Mouse (Mus musculus) embryonic facial prominence, embryonic 13.5 days (tissue): Measurements from ENCODE around the gene Slco4a1. TPM values are rescaled to one million over a fixed set of nuclear protein-coding genes. Genes with fewer than 3 reads are reported as not detected.

Experiments used
- ATAC-seq: fragments of 200-750 bp; cut with Nextera tagmentation; 2 replicates; pipeline ENCODE4 v1.8.0; 2017; ENCODE audit warnings: low read depth; ENCODE audit not compliant: insufficient number of reproducible peaks, insufficient read depth, low FRiP score, low TSS enrichment
- H3K27ac ChIP-seq: fragments of 300-500 bp; sonication (generic); 2 replicates; pipeline ENCODE4 v1.5.1; 2015; ENCODE audit warnings: moderate library complexity, mild to moderate bottlenecking, inconsistent platforms
- H3K27me3 ChIP-seq: fragments of 300-500 bp; sonication (generic); 2 replicates; pipeline ENCODE4 v1.6.1; 2015; ENCODE audit warnings: mild to moderate bottlenecking, inconsistent platforms
- H3K36me3 ChIP-seq: fragments of 300-500 bp; sonication (generic); 2 replicates; pipeline ENCODE4 v1.6.1; 2015; ENCODE audit warnings: mild to moderate bottlenecking, inconsistent platforms
- H3K4me1 ChIP-seq: fragments of 300-500 bp; sonication (generic); 2 replicates; pipeline ENCODE4 v1.6.1; 2015; ENCODE audit warnings: inconsistent platforms
- H3K4me2 ChIP-seq: fragments of 300-500 bp; sonication (generic); 2 replicates; pipeline ENCODE4 v1.6.1; 2015; ENCODE audit warnings: moderate library complexity, mild to moderate bottlenecking, inconsistent platforms
- H3K4me3 ChIP-seq: fragments of 300-500 bp; sonication (generic); 2 replicates; pipeline ENCODE4 v1.5.1; 2015; ENCODE audit warnings: mild to moderate bottlenecking, inconsistent platforms
- H3K9ac ChIP-seq: fragments of 300-500 bp; sonication (generic); 2 replicates; pipeline ENCODE4 v1.6.1; 2015; ENCODE audit warnings: mild to moderate bottlenecking, inconsistent platforms
- H3K9me3 ChIP-seq: fragments of 300-500 bp; sonication (generic); 2 replicates; pipeline ENCODE4 v1.6.1; 2016; ENCODE audit warnings: inconsistent platforms
- WGBS: fragments of 180-500 bp; shearing (Covaris S2); methylation state at CpG from one replicate; pipeline ENCODE4 v1.1.7; 2015; ENCODE audit warnings: mixed read lengths; 5-methylcytosine and 5-hydroxymethylcytosine counted together
- polyA plus RNA-seq: library from polyadenylated mRNA; unstranded; fragments of >200 nt; fragmentation: Nextera tagmentation; extraction: Ambion mirVana; gene quantifications from 2 replicates; pipeline ENCODE4 v1.2.1, GENCODE M21; 2015

Gene Slco4a1
- polyA plus RNA-seq, 1 experiment from 2014 or later, result 1.1 TPM

DNA sequence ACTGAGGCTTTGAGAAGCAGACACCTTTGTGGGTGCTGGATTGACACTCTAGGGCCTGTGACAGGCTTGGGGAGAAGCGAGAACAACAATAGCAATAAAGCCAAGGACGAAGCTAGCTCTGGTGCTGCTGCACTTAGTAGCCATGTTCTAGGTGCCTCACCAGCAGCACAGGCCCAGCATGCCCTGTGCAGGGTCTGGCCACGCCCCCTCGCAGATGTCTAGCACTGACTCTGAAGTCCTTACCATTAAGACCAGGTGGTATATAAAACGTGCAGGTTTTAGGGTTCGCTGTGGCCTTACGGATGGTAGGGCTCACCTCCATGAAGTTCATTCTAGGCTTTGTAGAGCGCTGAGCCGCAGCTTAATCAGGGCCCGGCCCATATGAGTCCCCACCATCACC, 23.3 kb upstream of the Slco4a1 start:
- Histone ChIP-seq H3K36me3 (no peaks in the 10 kb centered on the region), H3K9me3 (no peaks in the 10 kb centered on the region), H3K4me2 (no peak overlapping the region), H3K4me1 (peaks cover 14% of the 10 kb centered on the region), H3K4me3 (no peak overlapping the region), H3K27me3 (0 out of 2 replicates have a peak, but pooled peaks cover 4% of the 10 kb centered on the region), H3K9ac (no peak overlapping the region), H3K27ac (no peak overlapping the region)
- WGBS, result 68% methylated on average over 10 of the region's 10 CpGs
- ATAC-seq, result no peak

DNA sequence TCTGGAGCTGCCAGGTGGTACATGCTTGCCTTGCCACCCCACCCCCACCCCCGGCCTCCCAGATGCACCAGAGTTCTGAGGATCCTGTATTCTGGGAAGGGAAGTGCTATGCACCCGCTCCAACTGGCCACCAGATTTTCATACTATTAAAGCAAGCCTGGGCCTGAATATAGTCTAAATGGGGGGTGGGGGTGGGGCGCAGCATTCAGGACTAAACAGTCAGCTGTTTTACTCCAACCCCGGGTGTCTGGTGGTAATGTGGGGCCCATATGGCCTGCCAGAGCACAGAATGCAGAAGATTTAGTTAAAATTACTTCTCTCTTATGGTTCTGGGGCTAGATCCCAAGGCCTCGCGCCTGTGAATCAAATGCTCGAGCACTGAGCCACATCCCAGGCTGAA, 22.7 kb upstream of the Slco4a1 start:
- H3K4me2 ChIP-seq, result no peak overlapping the region
- H3K36me3 ChIP-seq, result no peaks in the 10 kb centered on the region
- 53% methylated on average over 7 of the region's 7 CpGs for WGBS
- no peak overlapping the region for H3K27ac ChIP-seq
- no peak overlapping the region for H3K9ac ChIP-seq
- no peaks in the 10 kb centered on the region for H3K9me3 ChIP-seq
- no peak for ATAC-seq
- H3K4me1 ChIP-seq, result peaks cover 14% of the 10 kb centered on the region
- H3K27me3 ChIP-seq, result 0 out of 2 replicates have a peak, but pooled peaks cover 4% of the 10 kb centered on the region
- no peak overlapping the region for H3K4me3 ChIP-seq

DNA sequence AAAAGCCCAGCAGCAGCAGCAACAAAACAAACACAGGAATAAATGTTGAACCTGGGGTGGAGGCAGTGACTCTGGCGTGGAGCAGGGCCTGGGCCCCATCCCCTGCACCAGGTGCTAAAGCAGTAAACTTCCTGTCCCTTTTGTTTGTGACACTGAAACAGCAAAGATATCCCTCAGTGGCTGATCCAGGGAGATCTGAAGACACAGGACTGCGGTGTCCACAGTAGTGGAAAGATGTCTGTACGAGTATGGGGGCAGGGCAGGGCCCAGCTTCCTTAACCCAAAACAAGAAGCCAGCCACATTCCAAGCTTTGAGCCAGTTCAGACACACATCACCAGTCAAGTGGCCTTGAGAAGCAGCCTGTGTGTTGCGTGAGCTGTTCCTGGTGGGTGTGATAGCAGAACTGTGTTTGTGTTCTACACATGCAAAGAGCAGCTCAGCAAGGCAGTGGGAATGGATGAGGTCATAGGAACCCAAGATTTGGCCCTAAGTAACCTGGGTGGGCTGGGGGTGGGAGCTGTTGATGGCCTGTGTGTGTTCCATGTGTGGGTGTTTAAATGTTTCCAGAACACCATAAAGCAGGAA, 20.6 kb upstream of the Slco4a1 start:
- no peaks in the 10 kb centered on the region for H3K36me3 ChIP-seq
- no peak overlapping the region for H3K4me3 ChIP-seq
- ATAC-seq, result no peak
- peaks cover 14% of the 10 kb centered on the region for H3K4me1 ChIP-seq
- WGBS, result 62% methylated on average over 4 of the region's 4 CpGs
- no peak overlapping the region for H3K9ac ChIP-seq
- H3K27me3 ChIP-seq, result no peaks in the 10 kb centered on the region
- no peak overlapping the region for H3K4me2 ChIP-seq
- H3K27ac ChIP-seq, result no peak overlapping the region
- H3K9me3 ChIP-seq, result no peaks in the 10 kb centered on the region

DNA sequence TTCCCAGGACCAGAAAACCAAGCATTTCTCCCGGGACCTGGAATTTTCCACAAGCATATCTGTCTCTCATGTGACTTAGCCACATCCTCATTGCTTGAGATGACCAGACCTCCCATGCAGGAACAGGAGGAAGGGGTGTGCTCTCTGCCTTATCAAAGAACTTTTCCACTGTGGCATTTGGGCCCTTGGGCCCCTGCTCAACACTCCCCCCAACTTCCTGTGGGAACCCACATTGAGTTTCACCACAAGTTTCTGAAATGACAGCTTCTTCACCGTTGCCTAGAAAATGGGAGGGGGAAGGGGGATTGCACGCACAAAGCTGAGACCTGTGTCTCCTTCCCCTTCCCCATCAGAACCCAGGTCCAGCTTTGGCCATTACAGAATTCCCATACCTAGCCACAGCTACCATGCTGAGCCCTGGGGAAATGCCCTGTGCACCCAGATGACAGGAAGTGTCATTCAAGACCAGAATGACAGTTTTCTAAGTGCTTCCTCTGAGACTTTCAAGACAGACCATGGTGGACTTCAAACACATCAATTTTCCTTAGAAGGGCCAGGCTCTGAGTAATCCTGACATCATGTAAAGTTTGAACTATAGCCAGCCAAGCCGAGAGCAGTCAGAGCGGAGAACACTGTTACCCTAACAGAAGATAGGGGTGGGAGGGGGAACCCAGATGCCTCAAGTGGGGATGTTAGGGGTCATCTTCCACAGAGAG, 18.7 kb upstream of the Slco4a1 start:
- 68% methylated on average over 5 of the region's 5 CpGs for WGBS
- no peaks in the 10 kb centered on the region for H3K9me3 ChIP-seq
- no peak overlapping the region for H3K4me2 ChIP-seq
- H3K9ac ChIP-seq, result no peak overlapping the region
- ATAC-seq, result no peak
- H3K4me1 ChIP-seq, result peaks cover 14% of the 10 kb centered on the region
- H3K4me3 ChIP-seq, result no peak overlapping the region
- H3K27ac ChIP-seq, result no peak overlapping the region
- no peaks in the 10 kb centered on the region for H3K27me3 ChIP-seq
- no peaks in the 10 kb centered on the region for H3K36me3 ChIP-seq

DNA sequence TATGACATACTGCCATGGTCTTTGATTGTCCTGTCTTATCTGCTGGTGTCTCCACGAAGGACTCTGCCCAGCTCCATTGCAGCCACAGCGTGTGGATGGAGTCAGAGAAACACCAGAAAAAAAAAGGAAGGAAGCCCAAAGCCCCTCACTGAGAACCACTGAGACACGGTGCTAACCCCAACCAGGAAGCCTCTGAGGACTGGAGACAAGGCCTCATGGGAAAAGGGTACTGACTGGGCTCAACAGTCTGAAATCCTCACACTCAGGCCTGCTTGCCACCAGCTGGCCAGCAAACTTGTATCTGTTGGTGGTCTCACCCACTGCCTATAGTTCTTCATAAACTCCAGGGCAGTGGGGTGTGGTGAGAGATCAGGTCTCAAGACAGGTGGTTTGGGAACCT, 16.3 kb upstream of the Slco4a1 start:
- ATAC-seq, result no peak
- Histone ChIP-seq H3K9ac (no peak overlapping the region), H3K27ac (no peak overlapping the region), H3K36me3 (no peaks in the 10 kb centered on the region), H3K4me1 (0 out of 2 replicates have a peak, but pooled peaks cover 6% of the 10 kb centered on the region), H3K27me3 (no peaks in the 10 kb centered on the region), H3K4me2 (no peak overlapping the region), H3K9me3 (no peaks in the 10 kb centered on the region), H3K4me3 (no peak overlapping the region)
- 77% methylated on average over 3 of the region's 3 CpGs for WGBS

DNA sequence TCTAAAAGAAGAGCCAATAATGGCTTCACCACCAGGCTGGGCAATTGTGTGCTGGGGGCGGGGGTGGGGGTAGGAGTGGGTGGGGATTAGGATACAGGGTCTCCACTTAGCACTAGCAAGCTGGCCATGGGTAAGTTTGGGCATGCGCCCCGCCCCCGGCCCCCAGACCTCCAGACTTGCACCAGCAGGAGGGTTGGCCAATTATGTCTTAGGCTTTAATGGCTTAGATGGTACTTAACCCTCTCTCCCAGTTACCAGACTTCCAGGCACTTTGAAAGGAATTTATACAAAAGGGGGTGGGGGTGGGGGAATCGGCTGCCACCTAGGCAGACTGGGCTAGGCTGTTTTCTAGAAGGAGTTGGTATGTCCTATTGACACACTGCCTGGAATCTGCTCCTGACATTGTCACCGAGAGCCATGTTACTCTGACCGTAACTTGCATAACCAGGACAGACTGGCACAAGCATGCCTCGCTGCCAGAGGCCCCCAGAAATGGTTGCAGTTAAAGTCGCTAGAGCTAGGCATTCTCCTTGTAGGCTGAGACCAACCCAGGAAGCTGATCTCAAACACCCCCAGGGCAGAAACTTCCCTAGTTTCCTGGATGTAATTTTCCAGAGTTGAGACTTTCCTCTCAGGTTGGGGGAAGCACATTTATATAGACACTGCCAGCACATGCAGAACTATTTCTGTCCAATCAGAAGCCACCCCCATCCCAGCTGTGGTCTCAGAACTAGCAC, 15.3 kb upstream of the Slco4a1 start:
- Histone ChIP-seq H3K9me3 (no peaks in the 10 kb centered on the region), H3K4me2 (no peak overlapping the region), H3K4me3 (no peak overlapping the region), H3K27me3 (no peaks in the 10 kb centered on the region), H3K27ac (no peak overlapping the region; the same call in 1 of the 2 replicates), H3K9ac (no peak overlapping the region), H3K36me3 (no peaks in the 10 kb centered on the region), H3K4me1 (0 out of 2 replicates have a peak, but pooled peaks cover 6% of the 10 kb centered on the region)
- ATAC-seq, result no peak
- WGBS, result 43% methylated on average over 9 of the region's 9 CpGs

DNA sequence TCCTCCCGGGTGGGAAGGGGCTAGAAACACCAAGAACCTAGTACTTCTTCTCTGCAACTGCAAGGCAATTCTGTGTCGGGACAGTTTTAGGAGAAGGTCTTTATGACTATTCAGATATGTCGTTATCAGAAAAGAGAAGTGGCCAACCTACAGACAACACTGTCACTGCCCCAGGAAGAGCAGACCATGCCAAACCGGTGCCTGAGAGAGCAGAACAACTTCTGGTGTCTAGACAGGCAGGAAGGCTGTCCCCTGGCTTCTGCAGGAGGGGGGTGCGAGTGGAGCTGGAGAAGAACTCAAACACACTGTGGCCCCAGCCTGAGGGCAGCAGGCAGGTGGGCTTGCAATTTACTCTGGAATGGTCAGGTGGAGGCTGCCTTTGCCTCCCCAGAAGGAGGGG, 14.0 kb upstream of the Slco4a1 start:
- H3K27me3 ChIP-seq, result no peaks in the 10 kb centered on the region
- no peak overlapping the region for H3K4me2 ChIP-seq
- ATAC-seq, result no peak
- no peak overlapping the region for H3K4me3 ChIP-seq
- no peak overlapping the region for H3K27ac ChIP-seq
- H3K9ac ChIP-seq, result no peak overlapping the region
- 72% methylated on average over 5 of the region's 5 CpGs for WGBS
- H3K4me1 ChIP-seq, result 0 out of 2 replicates have a peak, but pooled peaks cover 6% of the 10 kb centered on the region
- no peaks in the 10 kb centered on the region for H3K36me3 ChIP-seq
- H3K9me3 ChIP-seq, result no peaks in the 10 kb centered on the region

DNA sequence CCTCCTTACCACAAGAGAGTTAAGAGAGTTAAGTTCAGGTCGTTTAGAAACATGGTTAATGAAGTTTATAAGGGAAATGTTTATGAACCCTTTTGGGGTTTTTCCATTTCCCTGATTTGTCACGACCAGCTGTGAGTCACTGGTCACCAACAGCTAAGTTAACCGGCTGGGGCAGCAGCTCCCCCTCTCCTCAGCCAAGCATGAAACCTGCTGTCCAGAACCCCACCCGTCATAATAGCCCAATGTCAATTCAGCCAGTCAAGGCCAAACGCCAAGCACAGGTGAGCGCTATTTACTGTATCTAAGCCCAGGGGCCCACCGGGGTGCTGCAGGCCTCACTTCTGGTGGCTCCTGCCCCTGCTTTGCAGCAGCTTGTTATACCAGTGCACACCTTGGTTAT, 12.2 kb upstream of the Slco4a1 start:
- H3K27ac ChIP-seq, result no peak overlapping the region
- H3K4me2 ChIP-seq, result no peak overlapping the region
- H3K9ac ChIP-seq, result no peak overlapping the region
- H3K9me3 ChIP-seq, result no peaks in the 10 kb centered on the region
- H3K4me1 ChIP-seq, result 0 out of 2 replicates have a peak, but pooled peaks cover 6% of the 10 kb centered on the region
- no peak for ATAC-seq
- 65% methylated on average over 7 of the region's 7 CpGs for WGBS
- no peaks in the 10 kb centered on the region for H3K36me3 ChIP-seq
- no peaks in the 10 kb centered on the region for H3K27me3 ChIP-seq
- H3K4me3 ChIP-seq, result no peak overlapping the region

DNA sequence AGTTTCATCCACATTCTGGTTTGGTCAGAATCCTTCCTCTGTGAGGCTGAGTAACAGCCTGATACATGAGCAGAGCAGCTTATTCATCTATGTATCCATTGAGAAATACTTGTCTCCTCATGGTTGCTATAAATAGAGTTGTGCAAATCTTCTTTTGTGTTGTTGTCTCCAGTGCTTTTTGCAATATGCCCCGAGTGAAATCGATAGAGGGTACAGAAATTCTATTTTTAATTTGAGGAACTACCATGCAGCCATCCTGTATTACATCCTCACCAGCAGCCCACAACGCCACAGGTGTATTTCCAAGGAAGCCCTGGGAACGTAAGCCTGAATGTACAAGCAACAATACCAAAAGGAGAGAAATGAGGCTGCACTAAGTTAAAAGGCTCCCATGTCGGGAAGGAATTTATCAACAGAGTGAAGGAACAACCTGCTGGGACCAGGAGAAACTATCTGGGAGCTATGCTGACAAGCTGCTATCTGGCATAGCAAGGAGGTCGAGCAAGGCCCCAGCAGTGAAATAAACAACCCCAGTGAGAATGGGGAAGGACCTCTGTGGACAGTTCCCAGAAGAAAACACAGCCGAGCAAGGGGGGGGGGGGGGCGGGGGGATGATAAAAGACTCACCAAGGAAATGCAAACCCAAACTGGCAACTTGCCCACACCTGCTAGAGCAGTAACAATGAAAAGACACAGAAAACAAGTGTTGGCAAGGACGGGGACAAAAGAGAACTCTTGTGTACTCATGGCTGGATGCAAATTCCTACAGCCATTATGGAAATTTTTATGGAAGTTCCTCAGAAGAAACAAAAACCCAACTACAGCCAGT, 10.9 kb upstream of the Slco4a1 start:
- Histone ChIP-seq H3K27ac (no peak overlapping the region), H3K27me3 (no peaks in the 10 kb centered on the region), H3K9ac (no peak overlapping the region), H3K4me1 (0 out of 2 replicates have a peak, but pooled peaks cover 6% of the 10 kb centered on the region), H3K36me3 (no peaks in the 10 kb centered on the region), H3K4me2 (no peak overlapping the region), H3K4me3 (no peak overlapping the region), H3K9me3 (no peaks in the 10 kb centered on the region)
- 52% methylated on average over 9 of the region's 9 CpGs for WGBS
- ATAC-seq, result no peak

DNA sequence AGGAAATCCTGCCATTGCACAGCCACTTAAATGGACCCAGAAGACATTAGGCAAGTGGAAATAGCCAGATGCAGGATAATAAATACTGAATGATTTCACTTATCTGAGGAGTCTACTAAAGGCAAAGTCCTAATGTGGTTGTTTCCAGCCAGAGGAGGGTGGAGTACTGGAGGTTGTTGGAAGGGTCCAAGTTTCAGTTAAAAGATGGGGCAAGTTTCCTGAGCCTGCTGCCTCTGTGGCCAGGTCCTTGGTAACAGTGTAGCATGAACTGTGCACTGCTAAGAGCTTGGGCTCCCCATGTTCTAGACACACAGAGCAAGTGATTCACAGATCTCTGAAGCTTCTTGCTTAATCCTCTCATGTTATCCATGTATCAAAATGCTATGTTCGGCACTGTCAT, 10.1 kb upstream of the Slco4a1 start:
- Histone ChIP-seq H3K9me3 (no peaks in the 10 kb centered on the region), H3K4me1 (0 out of 2 replicates have a peak, but pooled peaks cover 1% of the 10 kb centered on the region), H3K9ac (no peak overlapping the region), H3K4me2 (no peak overlapping the region), H3K4me3 (no peak overlapping the region), H3K27me3 (no peaks in the 10 kb centered on the region), H3K27ac (no peak overlapping the region), H3K36me3 (no peaks in the 10 kb centered on the region)
- 91% methylated on average over 1 of the region's 1 CpGs for WGBS
- no peak for ATAC-seq

DNA sequence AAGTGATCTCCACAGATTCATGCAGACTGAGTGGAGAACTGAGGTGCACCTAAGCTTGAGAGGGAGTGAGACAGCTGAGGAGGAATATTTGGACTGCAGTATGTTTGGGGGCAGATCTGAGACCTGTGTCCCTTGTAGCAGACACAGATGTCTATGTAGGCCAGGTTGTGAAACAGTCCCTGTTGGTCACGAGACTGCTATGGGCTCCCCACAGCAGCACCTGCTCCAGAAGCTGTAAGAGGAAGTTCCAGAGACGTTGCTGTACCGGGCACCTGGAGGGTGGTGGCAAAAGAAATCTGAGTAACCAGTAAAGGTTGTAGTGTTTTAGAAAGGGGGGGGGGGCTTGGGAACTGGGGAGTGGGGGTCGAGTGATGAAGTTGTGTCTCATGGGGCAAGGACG, 7.0 kb upstream of the Slco4a1 start:
- Histone ChIP-seq H3K27me3 (peaks cover 4% of the 10 kb centered on the region; the same call in 1 of the 2 replicates), H3K27ac (no peak overlapping the region), H3K4me3 (no peak overlapping the region), H3K36me3 (no peaks in the 10 kb centered on the region), H3K9me3 (no peaks in the 10 kb centered on the region), H3K9ac (no peak overlapping the region), H3K4me2 (no peak overlapping the region), H3K4me1 (no peaks in the 10 kb centered on the region)
- ATAC-seq, result no peak
- 69% methylated on average over 5 of the region's 5 CpGs for WGBS
